9 mouse cellular contexts compared by ENCODE assay signal in the genomic region with DNA sequence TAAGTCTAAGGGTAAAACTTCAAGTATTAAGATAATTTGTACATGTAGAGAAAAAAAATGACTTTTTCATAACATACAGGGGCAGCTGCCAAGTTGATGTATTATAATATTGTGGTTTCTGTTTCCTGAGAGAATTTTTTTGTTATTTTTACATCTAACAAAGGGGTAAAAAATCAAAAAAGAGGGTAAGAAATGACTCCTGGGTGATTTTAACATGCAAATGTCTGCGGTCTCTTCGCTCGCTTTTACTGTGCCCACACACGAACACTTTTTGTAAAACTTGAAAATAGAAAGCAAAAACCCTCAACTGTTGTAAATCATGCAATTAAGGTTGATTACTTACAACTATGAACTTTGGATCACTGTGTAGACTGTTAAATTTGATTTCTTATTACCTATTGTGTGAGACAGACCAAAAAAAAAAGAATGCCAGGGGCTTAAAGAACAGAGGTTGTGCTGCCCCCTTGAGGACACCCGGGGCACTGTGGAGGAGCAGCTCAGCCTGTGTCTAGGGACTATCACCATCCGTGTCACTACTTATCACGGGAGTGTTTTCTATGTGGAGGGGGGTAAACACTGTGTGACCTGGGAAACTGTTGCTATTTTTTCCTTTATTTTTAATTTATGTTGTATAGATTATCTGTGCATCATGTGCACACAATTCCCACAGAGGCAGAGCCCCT. TPM values are rescaled to one million over a fixed set of nuclear protein-coding genes. Genes with fewer than 3 reads are reported as not detected.
DNase-seq lines count a peak whose midpoint lies in the region; ATAC-seq and TF ChIP-seq lines count a peak whose summit lies in the region.
"Had no signal": no experiment of that assay in that cellular context is flagged by ENCODE, and none has a peak within 500 bp of the region (broad histone marks: within the 10 kb centered on the region; RNA-seq: fewer than 3 reads in every experiment).

No protein-coding gene starts in this region.

- TF ChIP-seq POLR2A in MEL (IDR thresholded peaks at IDR 0.05; ENCODE audit: control insufficient read depth in 1 of 2, insufficient read depth in 1 of 2, low read depth in 1 of 2, low read length in 2 of 2, poor library complexity in 1 of 2) = no peak

- peaks cover 46% of the 10 kb centered on the region for H3K27me3 ChIP-seq in heart, embryonic 12.5 days (replicated peaks)
- H3K27me3 ChIP-seq in MEL (ENCODE audit: control insufficient read depth in 1 of 2, insufficient read depth in 2 of 2, low read length in 2 of 2) = no peaks in the 10 kb centered on the region

- WGBS in heart, embryonic 12.5 days = 50% methylated on average over 7 of the region's 7 CpGs

- H3K9ac ChIP-seq in heart, embryonic 12.5 days = no peak overlapping the region
- H3K9ac ChIP-seq in MEL (ENCODE audit: control insufficient read depth, low read depth, low read length, poor library complexity, severe bottlenecking) = no peak overlapping the region
- H3K9ac ChIP-seq: liver, embryonic 15.5 days had no signal

- H3K36me3 ChIP-seq in heart, embryonic 12.5 days = no peaks in the 10 kb centered on the region
- no peaks in the 10 kb centered on the region for H3K36me3 ChIP-seq in MEL (ENCODE audit: control insufficient read depth in 1 of 2, insufficient read depth in 2 of 2, low read length in 2 of 2)
- H3K36me3 ChIP-seq: liver, embryonic 15.5 days had no signal

- H3K4me1 ChIP-seq in heart, embryonic 12.5 days (replicated peaks) = no peaks in the 10 kb centered on the region
- H3K4me1 ChIP-seq in MEL (ENCODE audit: control insufficient read depth in 1 of 2, insufficient read depth in 2 of 2, low read length in 2 of 2) = no peaks in the 10 kb centered on the region
- H3K4me1 ChIP-seq: liver, embryonic 15.5 days had no signal

- no peaks in the 10 kb centered on the region for H3K79me2 ChIP-seq in MEL (ENCODE audit: control insufficient read depth, insufficient read depth, low read length, poor library complexity)

- H3K9me3 ChIP-seq in heart, embryonic 12.5 days (replicated peaks) = no peaks in the 10 kb centered on the region
- H3K9me3 ChIP-seq in MEL (replicated peaks; ENCODE audit: insufficient read depth, low read length) = no peaks in the 10 kb centered on the region
- H3K9me3 ChIP-seq: liver, embryonic 15.5 days had no signal

- DNase-seq in heart, adult 18-20 months = peak; percentile 61 to 85
- DNase-seq in MEL (ENCODE audit: low read depth, low spot score) = peak; percentile 47
- peak; percentile 86 for DNase-seq in cerebellum, adult 9-11 months
- DNase-seq in frontal cortex, postnatal 36 days (ENCODE audit: low spot score in 2 of 2) = peak; percentile 73 to 76
- DNase-seq in kidney, postnatal 4 days = peak; percentile 86 to 87
- DNase-seq in lung, postnatal 36 days = peak; percentile 89
- DNase-seq in spleen, adult 18-20 months = peak; percentile 61 to 80

- no peak overlapping the region for H3K4me3 ChIP-seq in heart, embryonic 12.5 days
- H3K4me3 ChIP-seq in MEL (ENCODE audit: control insufficient read depth in 1 of 2, insufficient read depth in 1 of 2, low read depth in 2 of 2, low read length in 2 of 2) = no peak overlapping the region
- H3K4me3 ChIP-seq: liver, embryonic 15.5 days had no signal

- TF ChIP-seq EP300 in MEL (IDR thresholded peaks at IDR 0.05; ENCODE audit: low read depth in 1 of 2, low read length in 2 of 2) = no peak

- peak; percentile 6 for TF ChIP-seq RAD21 in MEL (IDR thresholded peaks at IDR 0.05; ENCODE audit: low read depth, low read length)

- H3K4me2 ChIP-seq in heart, embryonic 12.5 days = no peak overlapping the region
- H3K4me2 ChIP-seq: liver, embryonic 15.5 days had no signal

- peak; percentile 64 to 82 (median 70) for TF ChIP-seq CTCF in MEL (IDR thresholded peaks at IDR 0.05 in 2 of 3, conservative IDR thresholded peaks at IDR 0.05 in 1 of 3; ENCODE audit: control insufficient read depth in 1 of 3, insufficient read depth in 1 of 3, low read depth in 2 of 3, low read length in 3 of 3, poor library complexity in 1 of 3, severe bottlenecking in 1 of 3)

- ATAC-seq in heart, embryonic 12.5 days (ENCODE audit: insufficient number of reproducible peaks, low FRiP score) = no peak

- H3K27ac ChIP-seq in heart, embryonic 12.5 days (ENCODE audit: poor library complexity, severe bottlenecking) = no peak overlapping the region
- no peak overlapping the region for H3K27ac ChIP-seq in MEL (ENCODE audit: control insufficient read depth, low read depth, low read length)
- H3K27ac ChIP-seq: liver, embryonic 15.5 days had no signal

TF ChIP-seq in MEL, 35 proteins besides CTCF, POLR2A, EP300 and RAD21:
- TF ChIP-seq NRF1 (IDR thresholded peaks at IDR 0.05; ENCODE audit: insufficient read depth, low read depth, low read length, poor library complexity, severe bottlenecking) = no peak
- TF ChIP-seq SMC3 (IDR thresholded peaks at IDR 0.05; ENCODE audit: low read depth, low read length) = peak; percentile 33; the same call in 1 of the 2 replicates
- TF ChIP-seq ZNF384 (IDR thresholded peaks at IDR 0.05; ENCODE audit: low read depth, low read length) = peak; percentile 87

RNA-seq across cellular contexts. Expression of a gene that starts 23.5 kb away (rescaled TPM):
- 10 to 100 TPM; 86.9 to 95.7 TPM for total RNA-seq in heart, adult 18-20 months (2021)
- polyA plus RNA-seq in heart, embryonic 12.5 days (2016; fragmentation: Nextera tagmentation; extraction: Ambion mirVana) = 0.59 and 1.0 TPM in 2 replicates
- total RNA-seq in MEL (2012; rRNA removed) = under 0.01 and 0.07 TPM in 2 replicates
- polyA plus RNA-seq in MEL (2012; ENCODE audit: insufficient read depth in 1 of 2, insufficient read length in 2 of 2, low read depth in 1 of 2, low replicate concordance in 2 of 2, missing spikeins in 1 of 2) = under 1 TPM in 1 of 2 experiments, not detected in 1; 0.08 TPM

RNA-seq across cellular contexts. Expression of a gene that starts 56.7 kb away (rescaled TPM):
- 1 to 10 TPM; 2.4 to 2.6 TPM for total RNA-seq in heart, adult 18-20 months (2021)
- 0.15 and 0.17 TPM in 2 replicates for polyA plus RNA-seq in heart, embryonic 12.5 days (2016; fragmentation: Nextera tagmentation; extraction: Ambion mirVana)
- total RNA-seq in MEL (2012; rRNA removed) = not detected in 2 replicates
- not detected for polyA plus RNA-seq in MEL (2012; ENCODE audit: insufficient read depth in 1 of 2, insufficient read length in 2 of 2, low read depth in 1 of 2, low replicate concordance in 2 of 2, missing spikeins in 1 of 2)

Comparison
In these comparisons a context has a peak if more than half of its experiments do, and no peak if none do; other contexts are left out.
1. RNA of a gene that starts 23.5 kb away (total RNA-seq): 86.9 to 95.7 TPM in heart, adult 18-20 months; under 0.01 to 0.07 TPM in MEL; every median in the first group is over 10 times any median in the second.
2. Peak in every context shown above with its lines, with median percentiles within 50 percentile points of each other: DNase-seq.